Mouse (Mus musculus) E14TG2a.4 (cell line): Measurements from ENCODE around the gene Adarb2.

Source experiments
- CTCF ChIP-seq: conservative IDR thresholded peaks from 2 replicates; pipeline ENCODE4 v1.5.1; 2014; ENCODE audit warnings: low read length
- NANOG ChIP-seq: IDR thresholded peaks from 2 replicates; pipeline ENCODE4 v1.6.1; 2014; ENCODE audit warnings: borderline replicate concordance, low read length, mixed read lengths
- POU5F1 ChIP-seq: IDR thresholded peaks from 2 replicates; pipeline ENCODE4 v1.6.1; 2014; ENCODE audit warnings: low read length, borderline replicate concordance

DNA sequence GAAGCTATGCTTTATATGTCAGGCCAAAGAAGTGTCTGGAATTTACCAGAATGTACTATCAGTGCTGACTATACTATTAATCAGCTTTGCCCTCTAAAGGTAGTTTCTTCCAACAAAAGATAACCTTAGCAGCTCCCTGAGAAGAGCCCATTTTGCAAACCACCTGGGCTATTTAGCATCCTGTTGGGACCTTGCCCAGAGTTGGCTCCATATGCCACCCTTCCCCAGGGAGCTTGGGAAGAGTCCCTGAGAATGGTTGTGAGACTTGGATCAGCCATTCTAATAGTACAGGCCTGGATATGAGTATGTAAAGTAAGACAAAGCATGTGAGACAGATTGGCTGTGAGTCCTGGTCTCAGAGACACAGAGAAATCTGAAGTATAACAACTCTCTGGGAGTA is 149.7 kb downstream of the Adarb2 start:
- TF ChIP-seq POU5F1: no peak
- TF ChIP-seq CTCF: no peak
- no peak for TF ChIP-seq NANOG
